13 mouse cellular contexts compared by ENCODE assay signal in genomic region chr10:56839545-56839944, GRCm38 (mm10).
DNase-seq lines count a peak whose midpoint lies in the region; ATAC-seq and TF ChIP-seq lines count a peak whose summit lies in the region.
"Had no signal": no experiment of that assay in that cellular context is flagged by ENCODE, and none has a peak within 500 bp of the region (broad histone marks: within the 10 kb centered on the region; RNA-seq: fewer than 3 reads in every experiment).

No protein-coding gene starts in this region.

- no peak overlapping the region for H3K4me3 ChIP-seq in heart, adult 2 months
- H3K4me3 ChIP-seq in forebrain, embryonic 16.5 days (replicated peaks; ENCODE audit: low read length): no peak overlapping the region
- no peak overlapping the region for H3K4me3 ChIP-seq in limb, embryonic 13.5 days
- H3K4me3 ChIP-seq: erythroblast, embryonic 14.5 days; heart, embryonic 15.5 days had no signal

- H3K4me2 ChIP-seq in forebrain, embryonic 16.5 days (ENCODE audit: low read length): no peak overlapping the region
- H3K4me2 ChIP-seq in limb, embryonic 13.5 days (replicated peaks): peak overlapping the region; percentile 45
- H3K4me2 ChIP-seq: heart, embryonic 15.5 days had no signal

- peaks cover 3% of the 10 kb centered on the region for H3K36me3 ChIP-seq in heart, adult 2 months (ENCODE audit: control insufficient read depth, insufficient read depth, low read length)
- H3K36me3 ChIP-seq in forebrain, embryonic 16.5 days (ENCODE audit: control insufficient read depth, insufficient read depth): no peaks in the 10 kb centered on the region
- no peaks in the 10 kb centered on the region for H3K36me3 ChIP-seq in limb, embryonic 13.5 days
- H3K36me3 ChIP-seq: heart, embryonic 15.5 days had no signal

- peak; percentile 88 for ATAC-seq in forebrain, embryonic 16.5 days
- ATAC-seq in limb, embryonic 13.5 days (ENCODE audit: low FRiP score, low read depth): no peak; the same call in 1 of the 2 replicates
- ATAC-seq: lung, postnatal 0 days; Patski had no signal

- TF ChIP-seq EP300 in heart, adult 2 months (IDR thresholded peaks at IDR 0.05; ENCODE audit: insufficient read depth, low read depth, low read length): no peak

- no peak for DNase-seq in heart, adult 2 months
- no peak for DNase-seq in heart, postnatal 14 days
- peak; percentile 50 for DNase-seq in cerebellum, adult 11-12 months
- DNase-seq in embryo, embryonic 10.5 days (ENCODE audit: low spot score): no peak
- DNase-seq in urinary bladder, postnatal 36 days (ENCODE audit: low spot score in 2 of 2): no peak
- no peak for DNase-seq in gastrocnemius, postnatal 10 days
- DNase-seq: kidney, postnatal 36 days had no signal

- TF ChIP-seq CTCF in heart, adult 2 months (IDR thresholded peaks at IDR 0.05): no peak

- intact Hi-C loops in heart, adult 2 months (cut with DNase I): loop anchor here (5.0 kb wide), 2 partner anchors 143 to 273 kb away; no protein-coding TSS in a partner anchor
- intact Hi-C loops in heart, postnatal 14 days (cut with DNase I): loop anchor here (10.0 kb wide), 2 partner anchors 155 to 275 kb away; no protein-coding TSS in a partner anchor

- H3K4me1 ChIP-seq in heart, adult 2 months (ENCODE audit: control insufficient read depth, insufficient read depth, low read length): peaks cover 2% of the 10 kb centered on the region; the same call in 1 of the 2 replicates
- peaks cover 9% of the 10 kb centered on the region for H3K4me1 ChIP-seq in forebrain, embryonic 16.5 days (replicated peaks; ENCODE audit: control insufficient read depth, insufficient read depth, low read length)
- H3K4me1 ChIP-seq in limb, embryonic 13.5 days: peaks cover 27% of the 10 kb centered on the region

- no peak overlapping the region for H3K9ac ChIP-seq in heart, adult 2 months (ENCODE audit: low read depth, low read length)
- H3K9ac ChIP-seq in forebrain, embryonic 16.5 days (replicated peaks; ENCODE audit: low read depth, low read length): no peak overlapping the region
- H3K9ac ChIP-seq in limb, embryonic 13.5 days: no peak overlapping the region
- H3K9ac ChIP-seq: heart, embryonic 15.5 days had no signal

- no peaks in the 10 kb centered on the region for H3K9me3 ChIP-seq in forebrain, embryonic 16.5 days (ENCODE audit: control insufficient read depth, low read length)
- no peaks in the 10 kb centered on the region for H3K9me3 ChIP-seq in limb, embryonic 13.5 days
- H3K9me3 ChIP-seq: heart, embryonic 15.5 days had no signal

- TF ChIP-seq POLR2A in heart, adult 2 months (IDR thresholded peaks at IDR 0.05; ENCODE audit: insufficient read depth, low read depth, low read length): no peak

- H3K27me3 ChIP-seq in heart, adult 2 months (ENCODE audit: control insufficient read depth, insufficient read depth, low read length): no peaks in the 10 kb centered on the region
- no peaks in the 10 kb centered on the region for H3K27me3 ChIP-seq in forebrain, embryonic 16.5 days (replicated peaks; ENCODE audit: control insufficient read depth, insufficient read depth, low read length)
- no peaks in the 10 kb centered on the region for H3K27me3 ChIP-seq in limb, embryonic 13.5 days
- H3K27me3 ChIP-seq: heart, embryonic 15.5 days; Patski had no signal

- WGBS in heart, adult 2 months: 43% methylated on average over 2 of the region's 2 CpGs
- WGBS in forebrain, embryonic 16.5 days: 17% methylated on average over 2 of the region's 2 CpGs
- 13% methylated on average over 2 of the region's 2 CpGs for WGBS in limb, embryonic 13.5 days

- peak overlapping the region; percentile 18 for H3K27ac ChIP-seq in heart, adult 2 months
- H3K27ac ChIP-seq in forebrain, embryonic 16.5 days (ENCODE audit: low read length): no peak overlapping the region
- H3K27ac ChIP-seq in limb, embryonic 13.5 days: no peak overlapping the region
- H3K27ac ChIP-seq: heart, embryonic 15.5 days had no signal

- no peaks in the 10 kb centered on the region for H3K79me2 ChIP-seq in heart, adult 2 months (replicated peaks; ENCODE audit: control insufficient read depth, insufficient read depth, low read length)
